Mouse (Mus musculus) forebrain, embryonic 10.5 days (tissue): Measurements from ENCODE around the gene Ppm1h. TPM values are rescaled to one million over a fixed set of nuclear protein-coding genes. Genes with fewer than 3 reads are reported as not detected.
A peak's percentile ranks its signal among the peaks of the same experiment; 100 is the strongest.

ENCODE experiments used
- DNase-seq: peaks from one replicate; pipeline ENCODE4 v3.0.0-alpha.2; 2017; ENCODE audit warnings: low spot score; ENCODE audit errors: extremely low spot score
- H3K27ac ChIP-seq: fragments of 300-500 bp; sonication (generic); 2 replicates; pipeline ENCODE4 v1.5.1; 2016; ENCODE audit warnings: mild to moderate bottlenecking
- H3K27me3 ChIP-seq: fragments of 300-500 bp; sonication (generic); 2 replicates; pipeline ENCODE4 v1.6.1; 2016; ENCODE audit warnings: mild to moderate bottlenecking; ENCODE audit not compliant: poor library complexity, severe bottlenecking
- H3K36me3 ChIP-seq: fragments of 300-500 bp; sonication (generic); replicated peaks from 2 replicates; pipeline ENCODE4 v1.6.1; 2016; ENCODE audit warnings: mild to moderate bottlenecking, moderate library complexity
- H3K4me1 ChIP-seq: fragments of 300-500 bp; sonication (generic); 2 replicates; pipeline ENCODE4 v1.6.1; 2016
- H3K4me3 ChIP-seq: fragments of 300-500 bp; sonication (generic); 2 replicates; pipeline ENCODE4 v1.5.1; 2016; ENCODE audit warnings: mild to moderate bottlenecking, moderate library complexity
- H3K9me3 ChIP-seq: fragments of 300-500 bp; sonication (generic); 2 replicates; pipeline ENCODE4 v1.6.1; 2016; ENCODE audit warnings: mild to moderate bottlenecking, moderate library complexity
- WGBS: fragments of 180-500 bp; shearing (Covaris S2); methylation state at CpG from one replicate; pipeline ENCODE4 v1.1.7; 2016; 5-methylcytosine and 5-hydroxymethylcytosine counted together
- polyA plus RNA-seq: library from polyadenylated mRNA; unstranded; fragments of >200 nt; fragmentation: Nextera tagmentation; extraction: Ambion mirVana; gene quantifications from 2 replicates; pipeline ENCODE4 v1.2.1, GENCODE M21; 2016

Gene Ppm1h
- polyA plus RNA-seq, 1 experiment from 2014 or later, result 2.7 TPM

- whole genome bisulfite sequencing, result 91% methylated on average over 5 of the region's 5 CpGs
- Histone ChIP-seq H3K4me1 (peaks cover 31% of the 10 kb centered on the region), H3K9me3 (no peaks in the 10 kb centered on the region)
Measured at GRCm38 (mm10) chr10:122712307-122712706, 33.7 kb downstream of the Ppm1h start.

GRCm38 (mm10) chr10:122715856-122716255, 37.3 kb downstream of the Ppm1h start:
- H3K4me1 ChIP-seq, result peaks cover 48% of the 10 kb centered on the region
- DNase-seq, result no peak
- no peak overlapping the region for H3K4me3 ChIP-seq
- no peaks in the 10 kb centered on the region for H3K9me3 ChIP-seq
- no peak overlapping the region for H3K27ac ChIP-seq
- WGBS, result 83% methylated on average over 12 of the region's 12 CpGs
- no peaks in the 10 kb centered on the region for H3K36me3 ChIP-seq
- 0 out of 2 replicates have a peak, but pooled peaks cover 8% of the 10 kb centered on the region for H3K27me3 ChIP-seq

More at GRCm38 (mm10) chr10:122712307-122712706, 33.7 kb downstream of the Ppm1h start:
- no peaks in the 10 kb centered on the region for H3K36me3 ChIP-seq
- DNase-seq, result no peak
- 0 out of 2 replicates have a peak, but pooled peaks cover under 1% of the 10 kb centered on the region for H3K27me3 ChIP-seq
- no peak overlapping the region for H3K27ac ChIP-seq
- no peak overlapping the region for H3K4me3 ChIP-seq

GRCm38 (mm10) chr10:122716286-122716685, 37.7 kb downstream of the Ppm1h start:
- 0 out of 2 replicates have a peak, but pooled peaks cover 8% of the 10 kb centered on the region for H3K27me3 ChIP-seq

GRCm38 (mm10) chr10:122716739-122717474, 38.3 kb downstream of the Ppm1h start:
- no peaks in the 10 kb centered on the region for H3K36me3 ChIP-seq
- DNase-seq, result no peak
- no peaks in the 10 kb centered on the region for H3K9me3 ChIP-seq
- no peak overlapping the region for H3K4me3 ChIP-seq
- 0 out of 2 replicates have a peak overlapping the region, but pooled peaks have one; percentile 8 for H3K27ac ChIP-seq
- WGBS, result 62% methylated on average over 14 of the region's 14 CpGs
- H3K4me1 ChIP-seq, result peaks cover 39% of the 10 kb centered on the region
- H3K27me3 ChIP-seq, result 0 out of 2 replicates have a peak, but pooled peaks cover 8% of the 10 kb centered on the region

More at GRCm38 (mm10) chr10:122716286-122716685, 37.7 kb downstream of the Ppm1h start:
- no peak for DNase-seq
- H3K36me3 ChIP-seq, result no peaks in the 10 kb centered on the region
- peaks cover 45% of the 10 kb centered on the region for H3K4me1 ChIP-seq
- H3K9me3 ChIP-seq, result no peaks in the 10 kb centered on the region
- WGBS, result 64% methylated on average over 8 of the region's 8 CpGs
- 0 out of 2 replicates have a peak overlapping the region, but pooled peaks have one; percentile 8 for H3K27ac ChIP-seq
- H3K4me3 ChIP-seq, result no peak overlapping the region

- peak overlapping the region; percentile 54; the same call in 1 of the 2 replicates for H3K27ac ChIP-seq
- peak overlapping the region; percentile 12; the same call in 1 of the 2 replicates for H3K4me3 ChIP-seq
- 0 out of 2 replicates have a peak, but pooled peaks cover 8% of the 10 kb centered on the region for H3K27me3 ChIP-seq
- H3K9me3 ChIP-seq, result no peaks in the 10 kb centered on the region
- 56% methylated on average over 14 of the region's 14 CpGs for WGBS
- no peaks in the 10 kb centered on the region for H3K36me3 ChIP-seq
- DNase-seq, result peak; percentile 41
- peaks cover 38% of the 10 kb centered on the region for H3K4me1 ChIP-seq
Measured at GRCm38 (mm10) chr10:122717754-122718415, 39.3 kb downstream of the Ppm1h start.

GRCm38 (mm10) chr10:122718951-122719350, 40.4 kb downstream of the Ppm1h start:
- H3K36me3 ChIP-seq, result no peaks in the 10 kb centered on the region
- WGBS, result 34% methylated on average over 7 of the region's 7 CpGs
- no peak for DNase-seq
- H3K27me3 ChIP-seq, result 0 out of 2 replicates have a peak, but pooled peaks cover 8% of the 10 kb centered on the region
- H3K4me3 ChIP-seq, result no peak overlapping the region
- no peak overlapping the region for H3K27ac ChIP-seq
- H3K4me1 ChIP-seq, result peaks cover 38% of the 10 kb centered on the region
- H3K9me3 ChIP-seq, result no peaks in the 10 kb centered on the region

- no peak for DNase-seq
- H3K27me3 ChIP-seq, result 0 out of 2 replicates have a peak, but pooled peaks cover 8% of the 10 kb centered on the region
- 87% methylated on average over 6 of the region's 6 CpGs for WGBS
- no peak overlapping the region for H3K27ac ChIP-seq
- H3K4me1 ChIP-seq, result peaks cover 20% of the 10 kb centered on the region
- H3K4me3 ChIP-seq, result no peak overlapping the region
- no peaks in the 10 kb centered on the region for H3K9me3 ChIP-seq
- no peaks in the 10 kb centered on the region for H3K36me3 ChIP-seq
Measured at GRCm38 (mm10) chr10:122722111-122722510, 43.5 kb downstream of the Ppm1h start.

GRCm38 (mm10) chr10:122724692-122725091, 46.1 kb downstream of the Ppm1h start:
- H3K27me3 ChIP-seq, result no peaks in the 10 kb centered on the region
- no peaks in the 10 kb centered on the region for H3K9me3 ChIP-seq
- H3K4me3 ChIP-seq, result no peak overlapping the region
- DNase-seq, result no peak
- H3K36me3 ChIP-seq, result no peaks in the 10 kb centered on the region
- H3K4me1 ChIP-seq, result no peaks in the 10 kb centered on the region
- H3K27ac ChIP-seq, result no peak overlapping the region
- 90% methylated on average over 4 of the region's 4 CpGs for WGBS

- H3K27ac ChIP-seq, result no peak overlapping the region
- WGBS, result 83% methylated on average over 4 of the region's 4 CpGs
- H3K9me3 ChIP-seq, result no peaks in the 10 kb centered on the region
- no peaks in the 10 kb centered on the region for H3K36me3 ChIP-seq
- no peaks in the 10 kb centered on the region for H3K27me3 ChIP-seq
- no peaks in the 10 kb centered on the region for H3K4me1 ChIP-seq
- DNase-seq, result no peak
- no peak overlapping the region for H3K4me3 ChIP-seq
Measured at GRCm38 (mm10) chr10:122727228-122727627, 48.7 kb downstream of the Ppm1h start.

- 94% methylated on average over 2 of the region's 2 CpGs for WGBS
Measured at GRCm38 (mm10) chr10:122728172-122728571, 49.6 kb downstream of the Ppm1h start.

GRCm38 (mm10) chr10:122732146-122732545, 53.6 kb downstream of the Ppm1h start:
- no peak overlapping the region for H3K27ac ChIP-seq
- H3K27me3 ChIP-seq, result no peaks in the 10 kb centered on the region
- no peak overlapping the region for H3K4me3 ChIP-seq
- H3K9me3 ChIP-seq, result no peaks in the 10 kb centered on the region
- no peak for DNase-seq
- WGBS, result 98% methylated on average over 3 of the region's 3 CpGs
- no peaks in the 10 kb centered on the region for H3K4me1 ChIP-seq
- H3K36me3 ChIP-seq, result no peaks in the 10 kb centered on the region

More at GRCm38 (mm10) chr10:122728172-122728571, 49.6 kb downstream of the Ppm1h start:
- Histone ChIP-seq H3K27me3 (no peaks in the 10 kb centered on the region), H3K9me3 (no peaks in the 10 kb centered on the region), H3K4me1 (no peaks in the 10 kb centered on the region), H3K27ac (no peak overlapping the region), H3K36me3 (no peaks in the 10 kb centered on the region), H3K4me3 (no peak overlapping the region)
- no peak for DNase-seq

GRCm38 (mm10) chr10:122734521-122734920, 56.0 kb downstream of the Ppm1h start:
- no peak overlapping the region for H3K27ac ChIP-seq
- no peak for DNase-seq
- H3K36me3 ChIP-seq, result no peaks in the 10 kb centered on the region
- H3K27me3 ChIP-seq, result no peaks in the 10 kb centered on the region
- WGBS, result 91% methylated on average over 4 of the region's 4 CpGs
- no peak overlapping the region for H3K4me3 ChIP-seq
- no peaks in the 10 kb centered on the region for H3K9me3 ChIP-seq
- H3K4me1 ChIP-seq, result peaks cover 3% of the 10 kb centered on the region; the same call in 1 of the 2 replicates
